Mouse (Mus musculus) heart, adult 18-20 months (tissue): Measurements from ENCODE around the gene Rgs4. TPM values are rescaled to one million over a fixed set of nuclear protein-coding genes. Genes with fewer than 3 reads are reported as not detected.

Experiments used
- DNase-seq, 2 experiments: peaks; one replicate each; pipeline ENCODE4 v3.0.0; 2021 to 2022; ENCODE audit warnings: mixed read lengths in 1 of 2
- long read RNA-seq, 2 experiments: library from polyadenylated mRNA; stranded (forward); transcript quantifications; one replicate each; pipeline ENCODE4 v2.0.0; 2021
- total RNA-seq, 2 experiments: library from RNA; stranded (reverse); gene quantifications; 2 replicates each; pipeline ENCODE4 v1.2.3; 2021

Rgs4 gene
- 10 to 100 TPM; 10.5 to 14.0 TPM for total RNA-seq
- long read RNA-seq, experiment 1, partial matches to known transcripts, result 1 of 4 reads
- long read RNA-seq, experiment 1, other reads (novel, unspliced or antisense), result 0 of 4 reads
- long read RNA-seq, experiment 2, partial matches to known transcripts, result 1 of 3 reads
- long read RNA-seq, experiment 2, other reads (novel, unspliced or antisense), result 0 of 3 reads

DNA sequence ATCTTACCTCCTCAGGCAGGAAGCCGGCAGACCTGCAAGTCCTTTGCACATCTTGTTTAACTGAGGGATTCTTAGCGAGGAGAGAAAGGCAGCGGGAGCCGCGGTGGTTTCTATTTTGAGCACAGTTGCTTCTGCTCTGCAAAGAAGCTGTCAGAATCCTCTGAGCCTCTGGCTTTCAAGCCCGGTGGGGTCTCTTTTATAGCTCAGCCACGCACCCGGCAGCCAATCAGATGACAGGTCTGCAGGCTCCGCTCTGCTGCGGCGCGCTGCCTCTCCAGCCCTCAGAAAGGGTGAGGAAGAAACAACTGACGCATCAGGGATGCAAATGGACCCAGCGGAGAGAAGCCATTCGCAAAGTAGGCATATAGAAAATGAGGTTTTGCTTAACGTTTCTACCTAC lies at the start of gene Rgs4:
Gene Rgs4, minus strand, starts transcription at position 170 of the 400 bp plus-strand sequence.
- DNase-seq, result peak; percentile 60 to 61

DNA sequence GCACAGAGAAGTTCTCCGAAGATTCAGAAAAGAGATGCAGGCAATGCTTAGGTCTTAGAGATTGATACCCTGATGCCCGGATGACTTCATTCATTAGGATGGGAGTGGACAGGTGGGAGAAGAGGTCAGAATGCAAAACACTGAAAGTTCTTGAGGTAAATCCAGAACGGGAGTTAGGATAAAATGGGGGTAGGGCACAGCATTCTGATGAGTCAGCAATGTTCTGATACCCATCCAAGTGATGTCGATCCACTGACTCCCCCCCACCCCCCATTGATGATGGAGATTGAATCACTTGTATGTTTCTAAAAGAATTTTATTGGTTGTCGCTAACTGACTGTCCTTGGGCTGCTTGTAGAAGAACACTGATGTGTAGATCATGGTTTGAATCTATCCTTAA lies 45.0 kb upstream of the Rgs4 start:
- DNase-seq, result no peak

DNA sequence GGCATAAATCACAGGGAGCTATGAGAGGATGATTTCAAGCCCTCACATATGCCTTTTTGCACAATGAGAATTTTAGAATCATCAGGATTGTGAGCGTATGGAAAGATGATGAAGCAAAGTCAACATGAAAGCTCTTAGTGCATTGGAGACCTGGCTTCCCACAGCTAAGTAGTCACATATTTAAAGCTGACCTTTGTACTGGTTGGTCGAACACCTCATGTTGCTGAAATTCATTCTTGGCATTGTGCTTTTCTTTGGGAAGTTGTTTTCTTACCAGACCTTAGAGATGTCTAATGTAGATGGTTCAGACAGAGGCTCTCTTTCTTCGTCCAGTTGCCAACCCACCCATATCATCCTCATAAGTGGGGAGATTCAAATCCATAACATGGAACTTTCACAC lies 38.5 kb upstream of the Rgs4 start:
- no peak for DNase-seq

DNA sequence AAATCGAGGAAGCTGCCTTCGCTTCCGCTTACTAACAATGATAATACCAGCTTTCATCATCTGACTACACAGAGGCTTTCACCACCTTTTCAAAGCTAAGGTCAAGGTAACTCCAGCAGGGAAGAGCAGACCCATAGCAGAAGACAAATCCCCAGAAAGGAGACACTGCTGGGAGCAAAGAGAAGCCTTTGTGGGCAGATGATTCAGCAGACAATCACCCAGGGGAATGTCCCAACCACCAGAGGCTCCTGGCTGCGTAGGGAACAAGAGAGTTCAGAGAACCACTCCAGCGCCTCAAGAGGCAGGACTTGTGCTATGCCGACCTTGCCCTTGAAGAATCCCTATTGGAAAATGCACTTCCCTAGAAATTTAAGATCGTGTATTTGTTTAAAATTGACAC lies 29.1 kb upstream of the Rgs4 start:
- peak in 1 of 2 experiments; percentile 1 for DNase-seq

DNA sequence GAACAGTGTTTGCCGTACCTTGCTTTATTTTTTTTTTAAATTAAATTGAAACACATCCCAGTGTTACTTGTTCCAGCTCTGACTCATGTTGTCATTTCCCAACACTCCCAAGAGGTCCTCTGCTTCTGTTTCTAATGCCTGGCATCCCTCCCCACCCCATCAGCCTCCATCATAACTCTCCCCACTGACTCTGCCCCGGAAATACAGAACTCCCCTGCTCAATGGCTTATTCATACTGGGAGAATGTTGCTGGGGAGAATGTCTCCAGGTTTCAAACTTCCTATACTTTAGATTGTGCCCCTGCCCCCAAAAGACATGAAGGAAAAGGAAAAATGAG lies 17.1 kb upstream of the Rgs4 start:
- no peak for DNase-seq

DNA sequence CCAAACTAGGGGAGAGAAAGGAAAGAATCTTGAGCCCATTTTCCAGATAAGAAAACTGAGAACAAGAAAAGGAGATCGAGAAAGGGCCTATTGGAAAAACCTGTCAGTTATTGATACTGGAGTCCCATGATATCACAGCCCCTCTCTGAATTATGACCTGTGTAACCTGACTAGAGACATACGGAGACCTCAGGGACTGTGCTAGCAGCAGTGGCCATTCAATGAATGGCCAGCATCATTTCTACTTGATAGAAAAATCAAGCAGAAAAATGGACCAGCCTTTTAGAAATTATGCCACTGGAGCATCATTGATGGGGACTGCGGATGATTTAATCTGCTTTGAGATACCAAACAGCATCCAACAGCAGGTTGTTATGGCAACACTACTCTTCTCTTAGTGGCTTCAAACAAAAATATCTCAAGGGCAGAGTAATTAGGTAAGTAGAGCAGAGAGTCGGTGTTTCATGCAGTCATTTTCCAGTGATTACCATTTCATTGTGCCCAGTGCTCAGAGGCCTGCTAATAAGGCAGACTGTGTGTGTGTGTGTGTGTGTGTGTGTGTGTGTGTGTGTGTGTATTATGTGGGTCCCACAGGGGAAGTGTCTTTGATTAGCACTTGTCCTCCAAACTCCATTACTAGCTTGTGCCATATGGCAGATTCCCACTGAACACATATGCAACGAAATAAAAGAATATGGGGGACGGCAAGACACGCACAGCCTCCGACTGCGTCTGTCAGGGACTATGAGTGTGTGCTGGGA lies 16.6 kb upstream of the Rgs4 start:
- DNase-seq, result no peak

DNA sequence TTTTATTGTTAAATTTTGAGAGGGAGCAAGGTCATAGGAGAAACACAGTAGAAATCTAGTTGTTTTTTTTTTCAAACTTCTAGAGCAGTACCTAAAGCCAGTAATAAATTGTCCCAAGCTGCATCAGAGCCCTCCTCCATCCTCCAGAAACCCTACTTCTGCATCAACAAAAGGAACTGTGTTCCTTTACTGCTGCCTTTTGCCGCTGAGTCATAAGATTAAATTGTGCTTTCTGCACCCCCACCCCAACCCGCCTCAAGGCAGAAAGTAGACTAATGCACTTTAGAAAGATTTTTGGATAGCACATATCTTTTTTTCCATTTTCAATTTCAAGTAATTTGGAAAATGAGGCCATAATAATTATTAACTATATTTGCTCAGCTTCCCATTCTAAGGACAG lies 15.1 kb upstream of the Rgs4 start:
- DNase-seq, result no peak

DNA sequence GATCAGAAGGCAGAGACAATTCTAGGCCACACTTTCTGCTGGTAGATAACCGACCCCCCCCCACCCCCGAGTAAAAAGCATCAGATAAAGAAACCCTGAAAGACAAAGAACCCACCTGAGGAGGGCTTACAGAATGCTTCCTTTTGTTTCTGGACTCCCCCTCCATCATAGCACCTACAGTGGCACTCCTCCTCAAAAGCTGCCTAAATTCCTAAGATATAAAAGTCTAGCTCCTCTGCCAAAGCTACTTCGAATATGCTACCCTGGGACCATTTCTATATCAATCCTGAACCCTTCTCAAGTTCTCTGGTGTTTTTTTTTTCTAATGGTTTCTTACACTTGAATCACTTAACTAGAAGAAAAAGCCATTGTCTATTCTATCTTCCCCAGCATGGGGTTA lies 9.1 kb upstream of the Rgs4 start:
- no peak for DNase-seq

DNA sequence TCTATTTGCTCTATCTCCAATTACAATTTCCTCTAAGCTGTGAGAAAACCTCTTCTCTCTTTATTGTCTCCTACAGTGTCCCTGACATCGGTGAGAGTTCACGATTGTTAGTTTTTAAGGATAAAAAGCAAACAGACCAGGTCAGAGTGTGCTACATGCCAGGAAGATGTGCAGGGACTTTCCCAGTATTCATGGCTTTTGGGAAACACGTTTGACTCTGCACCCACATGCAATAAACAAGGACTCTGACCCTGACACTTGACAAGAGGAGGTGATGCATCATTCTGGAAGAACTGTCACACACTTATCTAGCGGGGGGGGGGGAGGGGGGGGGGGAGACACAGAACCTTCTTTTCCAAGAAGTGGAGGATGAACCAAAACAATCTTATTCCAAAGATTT lies 5.0 kb upstream of the Rgs4 start:
- DNase-seq, result no peak

DNA sequence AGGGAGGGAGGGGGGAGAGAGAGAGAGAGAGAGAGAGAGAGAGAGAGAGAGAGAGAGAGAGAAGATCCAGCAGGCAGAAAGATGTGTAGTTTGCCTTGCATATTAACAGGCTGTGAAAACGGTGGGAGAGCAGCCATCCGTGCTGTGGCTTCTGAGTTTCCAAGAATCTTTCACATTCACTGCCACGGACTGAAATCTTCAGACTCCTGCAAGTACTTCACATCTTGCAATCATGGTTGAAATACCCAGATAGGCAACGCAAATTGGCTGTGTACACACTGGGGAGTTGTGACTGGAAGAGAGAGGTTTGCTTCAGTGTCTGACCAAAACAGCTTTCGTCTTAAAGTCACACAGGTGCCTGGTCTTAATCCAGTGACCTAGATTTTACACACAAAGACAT lies 997 bp upstream of the Rgs4 start:
- no peak for DNase-seq

DNA sequence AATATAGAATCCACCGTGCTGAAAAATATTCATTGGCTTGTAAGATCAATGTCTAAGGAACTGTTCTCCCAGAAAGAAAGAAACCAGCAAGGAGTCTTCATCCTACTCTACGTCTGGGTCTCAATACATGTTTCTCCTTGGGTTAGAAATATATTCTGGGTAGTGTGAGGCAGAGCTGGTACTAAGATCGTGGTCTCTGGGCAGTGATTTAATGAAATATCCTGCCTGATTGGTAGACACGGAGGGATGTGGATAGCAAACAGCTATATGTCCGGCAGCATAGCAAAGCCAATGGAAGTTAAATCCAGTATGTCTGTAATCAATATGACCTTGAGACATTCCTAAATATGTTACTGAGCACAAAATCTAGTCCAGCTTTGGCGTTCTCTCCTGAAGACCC lies 460 bp upstream of the Rgs4 start:
- DNase-seq, result no peak

DNA sequence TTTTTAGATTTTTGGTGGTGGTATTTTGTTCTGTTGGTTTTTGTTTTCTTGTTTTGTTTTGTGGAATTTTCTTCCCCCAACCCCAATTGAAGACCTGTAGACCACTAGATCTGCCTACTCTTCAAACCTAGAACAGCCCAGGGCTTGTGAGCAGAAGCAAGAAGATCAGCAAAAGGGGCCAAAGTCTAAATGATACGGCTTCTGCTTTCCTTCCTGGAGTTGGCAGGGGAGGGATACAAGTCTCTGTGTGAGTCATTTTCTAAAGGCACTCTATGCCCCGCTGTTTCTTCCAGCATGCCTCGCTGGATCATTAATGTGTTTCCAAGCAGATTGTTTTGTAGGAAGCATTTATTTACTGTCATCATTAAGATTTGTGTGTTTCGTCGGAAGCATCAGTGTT lies 6.3 kb downstream of the Rgs4 start:
- no peak for DNase-seq

DNA sequence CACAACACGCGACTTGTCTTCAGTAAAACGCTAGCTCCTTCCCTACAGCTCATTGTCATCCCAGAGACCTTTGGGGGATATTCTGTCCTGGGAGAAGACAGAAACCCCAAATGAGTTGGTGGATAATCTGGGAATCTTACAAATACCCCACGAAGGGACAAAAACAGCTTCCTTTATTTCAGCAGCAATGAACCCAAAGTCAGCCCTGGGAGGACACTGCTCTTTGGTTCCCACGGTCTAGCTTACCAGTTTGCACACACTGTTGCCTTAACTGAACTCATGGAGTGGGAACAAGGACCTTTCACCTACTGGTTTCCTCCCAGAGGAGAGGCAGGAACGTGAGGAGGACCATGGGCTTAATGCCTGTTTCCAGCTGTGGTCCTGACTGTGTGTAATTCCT lies 10.2 kb downstream of the Rgs4 start:
- DNase-seq, result peak; percentile 39 to 74

DNA sequence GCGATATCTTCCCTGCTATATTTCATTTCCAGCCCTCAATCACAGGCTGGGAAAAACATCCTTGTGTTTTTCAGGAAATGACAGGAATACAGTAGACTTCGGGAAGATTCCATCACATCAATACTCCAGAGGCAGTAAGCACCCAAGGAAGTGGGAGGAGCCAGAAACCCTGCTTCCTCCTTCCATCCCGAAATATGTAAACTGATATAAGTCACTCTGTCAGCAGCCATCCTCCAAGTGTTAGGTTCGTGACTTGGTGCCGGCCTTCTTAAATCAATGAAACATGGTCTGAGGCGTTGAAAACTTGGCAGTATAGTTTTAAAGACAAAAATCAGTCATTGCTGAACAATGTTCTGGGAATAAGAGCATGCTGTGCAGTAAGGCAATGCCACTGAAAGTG lies 11.3 kb downstream of the Rgs4 start:
- DNase-seq, result peak in 1 of 2 experiments; percentile 19

DNA sequence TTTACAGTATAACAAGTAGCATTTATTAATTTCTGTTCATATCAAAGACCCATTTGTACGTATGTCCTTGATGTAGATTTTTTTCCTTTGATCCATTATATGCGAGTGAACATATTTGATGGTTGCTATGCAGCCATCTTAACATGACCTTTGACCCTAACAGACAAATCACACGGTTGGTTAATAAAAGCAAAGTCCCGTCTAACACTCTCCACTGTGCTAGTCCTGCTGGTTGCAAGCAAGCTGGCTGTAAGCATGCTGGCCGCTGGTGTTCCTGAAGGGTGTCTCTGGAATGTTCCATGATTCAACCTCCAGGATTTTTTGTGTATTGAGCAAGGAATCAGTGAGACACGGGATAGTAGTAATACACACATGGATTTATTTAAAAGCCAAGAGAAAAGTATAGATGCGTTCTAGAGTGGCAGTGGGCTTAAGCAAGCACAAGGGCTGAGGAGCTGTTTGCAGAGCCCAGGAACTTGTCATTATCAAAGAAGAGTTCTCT lies 16.8 kb downstream of the Rgs4 start:
- DNase-seq, result no peak

DNA sequence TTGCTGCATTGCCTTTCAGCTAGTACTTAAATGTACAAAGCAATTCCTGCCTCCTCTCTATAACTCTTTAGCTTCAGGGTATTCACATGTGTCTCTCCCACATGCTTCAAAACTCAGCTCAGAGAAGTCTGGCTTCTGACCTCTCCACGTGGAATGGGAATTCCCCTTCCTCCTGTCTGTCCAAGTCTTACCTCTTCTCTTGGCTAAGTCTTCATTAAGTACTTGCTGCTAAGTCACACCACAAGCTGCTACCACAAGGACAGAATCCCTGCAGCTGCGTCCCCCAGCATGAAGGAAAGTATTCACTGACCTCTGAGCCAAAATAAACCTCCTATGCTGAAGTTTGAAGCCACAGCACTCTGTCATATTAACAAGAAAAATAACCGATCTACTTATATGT lies 21.1 kb downstream of the Rgs4 start:
- no peak for DNase-seq

DNA sequence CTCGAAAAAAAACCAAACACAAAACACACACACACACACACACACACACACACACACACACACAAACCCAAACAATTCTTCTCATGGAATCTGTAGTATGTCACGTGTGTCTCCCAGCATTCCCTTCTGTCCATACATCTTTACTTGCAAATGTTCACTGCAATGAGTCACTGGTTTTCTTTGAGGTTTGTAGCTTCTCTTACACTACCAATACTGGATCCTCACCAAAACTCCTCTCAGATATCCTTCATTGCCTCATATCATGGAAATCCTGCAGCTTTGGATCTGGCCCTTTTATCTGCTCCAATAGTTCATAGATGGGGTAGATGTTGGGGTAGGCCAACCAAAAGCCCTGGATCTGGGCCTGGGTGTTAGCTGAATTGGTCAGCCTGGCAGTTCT lies 25.6 kb downstream of the Rgs4 start:
- no peak for DNase-seq

DNA sequence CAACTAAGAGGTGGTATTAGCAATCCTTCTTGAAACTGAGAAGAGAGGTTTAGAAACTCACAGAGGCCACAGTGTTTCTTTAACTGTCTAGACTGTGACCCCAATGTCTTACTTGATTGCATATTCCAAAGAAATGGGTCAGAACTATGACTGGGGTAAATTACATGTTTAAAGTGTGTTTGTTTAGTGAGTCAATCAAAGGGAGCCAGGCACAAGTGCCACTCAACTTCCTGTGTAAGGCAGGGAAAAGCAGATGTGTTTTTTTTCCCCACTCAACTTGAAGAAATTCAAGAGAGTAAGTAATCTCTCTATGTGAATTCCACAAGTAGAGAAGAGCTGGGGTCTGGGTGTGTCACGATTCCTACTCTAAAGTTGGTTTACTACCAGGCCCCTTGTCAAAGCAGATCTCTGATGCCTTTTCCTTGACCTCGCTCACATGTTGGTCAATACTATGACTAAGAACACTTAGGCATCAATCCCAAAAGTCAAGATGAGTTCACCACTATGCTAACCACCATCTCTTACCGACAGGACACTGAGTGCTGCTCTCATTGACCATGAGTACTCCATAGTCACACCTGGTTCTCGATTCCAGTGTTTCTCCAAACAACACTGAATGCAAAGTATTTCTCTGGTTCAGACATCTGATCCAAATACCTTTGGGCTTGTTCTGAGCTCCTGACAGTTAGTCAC lies 42.9 kb downstream of the Rgs4 start:
- no peak for DNase-seq

DNA sequence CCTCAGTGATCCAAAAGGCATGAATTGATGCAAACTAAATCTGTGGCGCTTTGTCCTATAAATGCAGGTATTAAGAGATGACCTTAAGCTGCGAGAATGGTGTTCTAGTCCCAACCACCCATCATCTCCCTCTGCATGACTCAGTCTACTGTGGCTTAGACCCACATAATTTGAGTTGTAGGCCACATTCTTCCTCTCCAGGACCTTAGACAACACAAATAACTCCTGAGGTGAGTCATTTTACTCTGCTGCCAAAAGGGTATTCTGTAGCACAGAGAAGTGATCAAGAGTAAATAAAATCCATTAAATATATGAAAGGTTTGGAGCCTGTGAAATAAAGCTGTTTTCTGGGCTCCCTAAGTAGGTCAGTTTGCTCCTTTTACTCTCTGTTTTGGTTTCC lies 48.3 kb downstream of the Rgs4 start:
- DNase-seq, result no peak

DNA sequence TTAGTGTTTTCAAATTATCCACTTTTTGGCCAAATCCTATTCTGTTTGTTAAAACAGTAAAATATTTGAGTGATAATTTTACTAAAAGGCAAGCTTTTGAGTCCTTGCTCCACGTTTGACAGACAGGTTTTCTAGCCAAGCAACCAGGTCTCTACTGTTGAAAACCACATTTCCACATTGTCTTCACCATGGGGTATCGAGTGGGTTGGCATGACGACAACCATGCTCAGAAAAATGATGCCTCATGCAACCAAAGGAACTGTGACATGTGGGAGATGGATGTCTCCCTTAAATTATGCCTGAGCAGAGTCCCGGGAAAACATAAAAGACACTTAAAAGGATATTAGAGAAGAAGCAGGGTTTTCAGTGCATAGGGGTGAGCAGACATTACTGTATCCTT lies 50.2 kb downstream of the Rgs4 start:
- no peak for DNase-seq

DNA sequence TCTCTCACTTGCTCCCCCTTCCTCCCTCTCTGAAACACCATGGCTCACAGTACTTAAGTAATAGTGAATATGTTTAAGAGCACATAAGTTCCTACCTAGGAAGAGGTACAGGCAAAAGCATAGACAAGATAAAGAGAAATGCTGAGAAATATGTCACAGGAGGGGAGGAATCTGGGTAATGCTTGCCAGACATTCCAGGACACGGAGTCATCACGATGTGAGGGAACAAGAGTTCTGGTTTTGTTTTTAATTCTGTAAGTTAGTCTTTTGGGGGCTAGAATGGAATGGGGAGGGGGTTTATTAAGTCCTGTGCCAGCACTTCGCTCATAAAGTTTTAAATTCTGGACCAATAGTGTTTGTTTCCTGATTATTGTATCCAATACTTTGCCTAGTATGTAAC lies 52.1 kb downstream of the Rgs4 start:
- DNase-seq, result no peak

DNA sequence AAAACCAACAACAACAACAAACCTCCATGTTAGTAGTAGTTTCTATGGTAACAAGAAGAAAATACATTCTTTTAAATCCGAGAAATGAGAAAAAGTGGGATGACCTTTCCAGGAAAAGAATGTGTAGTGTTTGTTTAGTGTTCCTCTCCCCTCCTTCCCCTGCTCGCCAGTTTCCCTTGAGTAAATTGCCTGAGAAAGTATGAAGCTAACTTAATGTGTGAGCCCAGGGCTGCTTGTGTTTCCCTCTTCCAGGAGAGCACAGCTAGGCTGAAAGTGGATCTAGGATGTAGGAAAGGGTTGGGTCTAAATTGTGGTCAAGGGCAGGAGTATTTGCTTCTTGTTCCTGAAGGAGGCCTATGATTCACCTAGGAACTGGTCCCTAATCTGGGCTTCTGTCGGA lies 53.9 kb downstream of the Rgs4 start:
- no peak for DNase-seq

DNA sequence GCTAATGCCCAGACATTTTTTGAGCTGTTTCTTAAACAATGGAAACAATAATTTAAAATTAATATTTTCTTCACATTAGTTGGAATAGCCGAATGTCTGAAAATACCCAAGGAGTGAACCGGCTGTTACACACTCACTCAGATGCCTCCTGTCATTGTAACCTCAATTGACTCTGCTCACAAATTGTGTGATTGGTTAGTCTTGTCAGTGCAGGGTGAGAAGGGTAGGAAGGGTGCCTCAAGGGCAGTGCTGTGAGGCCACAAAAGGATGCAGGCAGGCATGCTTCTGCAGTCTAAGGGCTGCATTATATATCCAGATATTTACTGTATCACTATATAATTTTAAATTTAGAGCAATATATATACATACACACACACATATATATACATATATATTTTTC lies 54.4 kb downstream of the Rgs4 start:
- no peak for DNase-seq
